Mouse (Mus musculus) lung, adult 2 months (tissue): Measurements from ENCODE around the gene Sars.

ENCODE experiments used
- CTCF ChIP-seq: fragments of 200-500 bp; IDR thresholded peaks from 2 replicates; pipeline ENCODE4 v1.5.1; 2011; ENCODE audit warnings: mild to moderate bottlenecking, low read length, control low read depth; ENCODE audit not compliant: insufficient read depth
- POLR2A ChIP-seq: fragments of 200-500 bp; IDR thresholded peaks from 2 replicates; pipeline ENCODE4 v1.6.1; 2011; ENCODE audit warnings: low read depth, mild to moderate bottlenecking, control low read depth, low read length, borderline replicate concordance; ENCODE audit errors: extremely low read depth

DNA sequence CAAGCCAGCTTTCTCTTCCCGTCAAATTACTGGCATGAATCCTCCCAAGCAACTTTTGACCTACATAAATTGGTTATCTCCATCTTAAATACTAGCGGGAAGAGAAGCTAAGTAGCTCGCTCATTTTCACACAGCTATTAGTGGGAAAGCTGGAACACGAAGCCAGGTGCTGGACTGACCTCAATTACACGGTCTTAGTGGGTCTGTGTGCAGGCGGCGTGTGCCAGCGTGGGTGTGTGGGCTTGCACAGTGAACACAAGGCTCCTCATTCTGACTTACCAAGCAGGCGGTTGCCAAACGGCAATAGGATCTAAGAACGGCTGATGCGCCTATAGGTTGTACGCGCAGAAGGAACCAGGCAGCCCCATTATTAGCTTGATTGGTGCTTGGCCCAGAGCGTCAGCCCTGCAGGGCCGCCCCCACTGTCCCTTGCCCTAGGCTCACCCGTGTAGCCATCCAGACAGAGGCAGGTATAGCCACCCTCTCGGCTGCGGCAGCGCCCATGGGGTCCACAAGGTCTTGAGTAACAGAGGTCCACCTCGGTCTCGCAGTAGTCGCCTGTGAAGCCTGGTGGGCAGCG, 38.6 kb downstream of the Sars start:
- TF ChIP-seq CTCF: no peak
- no peak for TF ChIP-seq POLR2A
